Mouse (Mus musculus) midbrain, embryonic 16.5 days (tissue): Measurements from ENCODE around the gene Parp3. TPM values are rescaled to one million over a fixed set of nuclear protein-coding genes. Genes with fewer than 3 reads are reported as not detected.

Source experiments
- ATAC-seq: fragments of 200-750 bp; cut with Nextera tagmentation; 2 replicates; pipeline ENCODE4 v1.8.0; 2017; ENCODE audit warnings: moderate TSS enrichment
- H3K27ac ChIP-seq: fragments of 300-500 bp; sonication (generic); 2 replicates; pipeline ENCODE4 v1.5.1; 2014; ENCODE audit warnings: mild to moderate bottlenecking, low read length, mixed read lengths
- H3K27me3 ChIP-seq: fragments of 300-500 bp; sonication (generic); 2 replicates; pipeline ENCODE4 v1.6.1; 2014; ENCODE audit warnings: low read depth, low read length, mixed read lengths; ENCODE audit not compliant: control insufficient read depth, insufficient read depth
- H3K36me3 ChIP-seq: fragments of 300-500 bp; sonication (generic); 2 replicates; pipeline ENCODE4 v1.6.1; 2014; ENCODE audit warnings: mild to moderate bottlenecking, low read length, moderate library complexity, mixed read lengths; ENCODE audit not compliant: control insufficient read depth, insufficient read depth
- H3K4me1 ChIP-seq: fragments of 300-500 bp; sonication (generic); 2 replicates; pipeline ENCODE4 v1.6.1; 2014; ENCODE audit warnings: mild to moderate bottlenecking, low read length, mixed read lengths; ENCODE audit not compliant: control insufficient read depth, insufficient read depth
- H3K4me2 ChIP-seq: fragments of 300-500 bp; sonication (generic); 2 replicates; pipeline ENCODE4 v1.6.1; 2014; ENCODE audit warnings: mild to moderate bottlenecking, low read length, mixed read lengths
- H3K4me3 ChIP-seq: fragments of 300-500 bp; sonication (generic); 2 replicates; pipeline ENCODE4 v1.5.1; 2014; ENCODE audit warnings: low read depth, mild to moderate bottlenecking, low read length, moderate library complexity, mixed read lengths
- H3K9ac ChIP-seq: fragments of 300-500 bp; sonication (generic); 2 replicates; pipeline ENCODE4 v1.6.1; 2014; ENCODE audit warnings: low read depth, low read length, mixed read lengths
- H3K9me3 ChIP-seq: fragments of 300-500 bp; sonication (generic); replicated peaks from 2 replicates; pipeline ENCODE4 v1.6.1; 2014; ENCODE audit warnings: mild to moderate bottlenecking, low read length, mixed read lengths; ENCODE audit not compliant: control insufficient read depth, poor library complexity, severe bottlenecking
- WGBS: fragments of 180-500 bp; shearing (Covaris S2); extraction: QIAGEN DNeasy Blood & Tissue Kit; methylation state at CpG from one replicate; pipeline ENCODE4 v1.1.7; 2014; 5-methylcytosine and 5-hydroxymethylcytosine counted together
- polyA plus RNA-seq: library from polyadenylated mRNA; unstranded; fragments of >200 nt; fragmentation: Nextera tagmentation; extraction: Ambion mirVana; gene quantifications from 2 replicates; pipeline ENCODE4 v1.2.1, GENCODE M21; 2015

Parp3 gene
- polyA plus RNA-seq, 1 experiment from 2014 or later: 0.89 TPM

- ATAC-seq: no peak
- no peaks in the 10 kb centered on the region for H3K9me3 ChIP-seq
- 68% methylated on average over 4 of the region's 4 CpGs for WGBS
- 0 out of 2 replicates have a peak, but pooled peaks cover 2% of the 10 kb centered on the region for H3K4me1 ChIP-seq
- H3K9ac ChIP-seq: no peak overlapping the region
- no peak overlapping the region for H3K4me3 ChIP-seq
- 0 out of 2 replicates have a peak, but pooled peaks cover 3% of the 10 kb centered on the region for H3K27me3 ChIP-seq
- no peaks in the 10 kb centered on the region for H3K36me3 ChIP-seq
- no peak overlapping the region for H3K4me2 ChIP-seq
- H3K27ac ChIP-seq: no peak overlapping the region
These were observed 4.4 kb downstream of the Parp3 start for GRCm38 (mm10) chr9:106472321-106472720.

- no peaks in the 10 kb centered on the region for H3K36me3 ChIP-seq
- no peak overlapping the region for H3K4me2 ChIP-seq
- H3K27ac ChIP-seq: no peak overlapping the region
- no peak overlapping the region for H3K9ac ChIP-seq
- no peak overlapping the region for H3K4me3 ChIP-seq
- H3K27me3 ChIP-seq: 0 out of 2 replicates have a peak, but pooled peaks cover 3% of the 10 kb centered on the region
- H3K9me3 ChIP-seq: no peaks in the 10 kb centered on the region
- H3K4me1 ChIP-seq: 0 out of 2 replicates have a peak, but pooled peaks cover 2% of the 10 kb centered on the region
- no peak for ATAC-seq
- 17% methylated on average over 5 of the region's 5 CpGs for WGBS
These were observed 4.9 kb downstream of the Parp3 start for GRCm38 (mm10) chr9:106471892-106472291.

GRCm38 (mm10) chr9:106470991-106471750 lies 5.6 kb downstream of the Parp3 start:
- WGBS: 60% methylated on average over 14 of the region's 14 CpGs

GRCm38 (mm10) chr9:106469776-106470175 lies 7.0 kb downstream of the Parp3 start:
- H3K36me3 ChIP-seq: no peaks in the 10 kb centered on the region
- no peak overlapping the region for H3K4me3 ChIP-seq
- peaks cover 8% of the 10 kb centered on the region; the same call in 1 of the 2 replicates for H3K4me1 ChIP-seq
- ATAC-seq: no peak
- H3K27me3 ChIP-seq: 0 out of 2 replicates have a peak, but pooled peaks cover 3% of the 10 kb centered on the region
- H3K27ac ChIP-seq: no peak overlapping the region
- no peak overlapping the region for H3K9ac ChIP-seq
- H3K4me2 ChIP-seq: no peak overlapping the region
- H3K9me3 ChIP-seq: no peaks in the 10 kb centered on the region
- 77% methylated on average over 9 of the region's 9 CpGs for WGBS

More at GRCm38 (mm10) chr9:106470991-106471750, 5.6 kb downstream of the Parp3 start:
- Histone ChIP-seq H3K9ac (no peak overlapping the region), H3K27ac (no peak overlapping the region), H3K9me3 (no peaks in the 10 kb centered on the region), H3K27me3 (0 out of 2 replicates have a peak, but pooled peaks cover 3% of the 10 kb centered on the region), H3K4me2 (no peak overlapping the region), H3K36me3 (no peaks in the 10 kb centered on the region), H3K4me1 (no peaks in the 10 kb centered on the region), H3K4me3 (no peak overlapping the region)
- no peak for ATAC-seq

- Histone ChIP-seq H3K9ac (no peak overlapping the region), H3K36me3 (no peaks in the 10 kb centered on the region), H3K4me3 (no peak overlapping the region), H3K9me3 (no peaks in the 10 kb centered on the region), H3K27me3 (0 out of 2 replicates have a peak, but pooled peaks cover 3% of the 10 kb centered on the region), H3K4me2 (no peak overlapping the region), H3K27ac (no peak overlapping the region), H3K4me1 (peaks cover 12% of the 10 kb centered on the region; the same call in 1 of the 2 replicates)
- ATAC-seq: no peak
- WGBS: 77% methylated on average over 6 of the region's 6 CpGs
These were observed 7.4 kb downstream of the Parp3 start for GRCm38 (mm10) chr9:106469317-106469716.

- ATAC-seq: no peak
- Histone ChIP-seq H3K36me3 (peaks cover 11% of the 10 kb centered on the region), H3K27ac (no peak overlapping the region), H3K9ac (no peak overlapping the region), H3K4me3 (no peak overlapping the region), H3K27me3 (0 out of 2 replicates have a peak, but pooled peaks cover 3% of the 10 kb centered on the region), H3K4me1 (peaks cover 12% of the 10 kb centered on the region; the same call in 1 of the 2 replicates), H3K4me2 (no peak overlapping the region), H3K9me3 (no peaks in the 10 kb centered on the region)
- WGBS: 88% methylated on average over 7 of the region's 7 CpGs
These were observed 9.0 kb downstream of the Parp3 start for GRCm38 (mm10) chr9:106467746-106468145.

- no peak overlapping the region for H3K9ac ChIP-seq
- no peak overlapping the region for H3K4me3 ChIP-seq
- ATAC-seq: no peak
- H3K36me3 ChIP-seq: peaks cover 13% of the 10 kb centered on the region
- H3K4me2 ChIP-seq: no peak overlapping the region
- H3K27ac ChIP-seq: no peak overlapping the region
- H3K9me3 ChIP-seq: no peaks in the 10 kb centered on the region
- 94% methylated on average over 6 of the region's 6 CpGs for WGBS
- 0 out of 2 replicates have a peak, but pooled peaks cover 3% of the 10 kb centered on the region for H3K27me3 ChIP-seq
- peaks cover 12% of the 10 kb centered on the region; the same call in 1 of the 2 replicates for H3K4me1 ChIP-seq
These were observed 10.0 kb downstream of the Parp3 start for GRCm38 (mm10) chr9:106466721-106467120.

GRCm38 (mm10) chr9:106465571-106466200 lies 11.1 kb downstream of the Parp3 start, which contains the start of gene Gpr62:
Gene Gpr62 (minus strand): TSS chr9:106465938.
- peak within 1 kb of the TSS; percentile 77 for H3K9ac ChIP-seq
- 26% methylated on average over 26 of the region's 26 CpGs for WGBS

More at GRCm38 (mm10) chr9:106465571-106466200, 11.1 kb downstream of the Parp3 start, which contains the start of gene Gpr62:
- peak within 1 kb of the TSS; percentile 75 for H3K4me2 ChIP-seq
- H3K4me1 ChIP-seq: peaks cover 12% of the 10 kb centered on the region; the same call in 1 of the 2 replicates
- peak within 1 kb of the TSS; percentile 81 for H3K27ac ChIP-seq
- H3K36me3 ChIP-seq: peaks cover 21% of the 10 kb centered on the region
- H3K27me3 ChIP-seq: no peaks in the 10 kb centered on the region
- H3K4me3 ChIP-seq: peak within 1 kb of the TSS; percentile 45
- peak; percentile 50 for ATAC-seq
- no peaks in the 10 kb centered on the region for H3K9me3 ChIP-seq
